In the genomic region with DNA sequence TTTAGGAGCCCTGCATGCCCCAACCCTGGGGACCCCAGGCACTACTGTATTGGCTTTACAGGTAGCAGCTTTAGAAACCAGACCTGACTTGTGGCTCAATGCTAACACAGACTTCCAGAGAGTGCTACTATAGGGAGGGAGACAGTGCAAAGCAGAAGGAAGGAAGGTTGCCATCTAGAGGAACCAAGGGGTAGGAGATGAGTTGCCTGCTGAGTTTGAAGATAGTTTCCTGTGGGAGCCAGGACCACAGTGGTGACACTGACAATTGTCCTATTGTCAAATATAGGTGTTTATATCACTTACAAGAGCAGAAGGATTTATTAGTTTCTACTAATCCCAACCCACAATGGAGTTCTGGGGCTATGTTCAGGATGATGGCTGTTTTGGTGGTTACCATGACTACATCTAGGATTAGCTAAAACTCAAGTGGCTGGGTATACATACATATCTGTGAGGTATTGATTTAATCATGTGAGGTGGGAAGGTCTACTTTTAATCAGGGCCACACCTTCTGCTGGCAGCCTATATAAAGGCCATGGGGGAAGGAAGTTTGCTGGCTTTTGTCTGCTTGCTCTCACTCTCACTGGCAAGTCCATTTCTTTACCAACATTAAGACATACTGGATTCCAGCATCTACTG, we compare ENCODE assay signal across 8 mouse cellular contexts. TPM values are rescaled to one million over a fixed set of nuclear protein-coding genes. Genes with fewer than 3 reads are reported as not detected.
DNase-seq lines count a peak whose midpoint lies in the region; ATAC-seq and TF ChIP-seq lines count a peak whose summit lies in the region.

No protein-coding gene starts in this region.

- TF ChIP-seq CTCF in E14TG2a.4 (conservative IDR thresholded peaks at IDR 0.05; ENCODE audit: low read length): peak; percentile 10; the same call in 1 of the 2 replicates

- ATAC-seq in inflammation-experienced regulatory T-cells, adult 6 months: peak; percentile 74

- DNase-seq in cerebellum, adult 9-10 months: peak; percentile 35
- no peak for DNase-seq in cerebellum, adult 11 months
- DNase-seq in layer of hippocampus, adult 11-12 months (ENCODE audit: low spot score): peak; percentile 32
- DNase-seq in layer of hippocampus, postnatal 25 days (ENCODE audit: extremely low spot score in 1 of 2, low spot score in 1 of 2): no peak
- peak; percentile 61 for DNase-seq in retina, embryonic 14.5 days (ENCODE audit: low spot score)
- no peak for DNase-seq in urinary bladder, postnatal 36 days (ENCODE audit: low spot score in 2 of 2)

- H3K27me3 ChIP-seq in E14TG2a.4 (ENCODE audit: insufficient read depth, low read length): no peaks in the 10 kb centered on the region

- no peak overlapping the region for H3K4me3 ChIP-seq in E14TG2a.4 (replicated peaks; ENCODE audit: low read length)

- H3K4me1 ChIP-seq in E14TG2a.4 (replicated peaks; ENCODE audit: low read depth, low read length): no peaks in the 10 kb centered on the region

- no peaks in the 10 kb centered on the region for H3K9me3 ChIP-seq in E14TG2a.4 (ENCODE audit: low read length)

- no peaks in the 10 kb centered on the region for H3K36me3 ChIP-seq in E14TG2a.4 (ENCODE audit: insufficient read depth, low read length)

RNA-seq across cellular contexts. Expression of gene Hdgfl3, which starts 20.1 kb away (rescaled TPM):
- total RNA-seq in layer of hippocampus, postnatal 25 days (2021): 10 to 100 TPM; 53.3 to 59.3 TPM
- polyA plus RNA-seq in inflammation-experienced regulatory T-cells, adult 6 months (2017; shearing (Covaris generic)): 10 to 100 TPM in 2 of 3 experiments, 1 to 10 TPM in 1; 6.9 to 10.4 (median 10.1) TPM

RNA-seq across cellular contexts. Expression of gene Bnc1, which starts 37.8 kb away (rescaled TPM):
- not detected for total RNA-seq in layer of hippocampus, postnatal 25 days (2021)
- polyA plus RNA-seq in inflammation-experienced regulatory T-cells, adult 6 months (2017; shearing (Covaris generic)): not detected

Comparison
In these comparisons a context has a peak if more than half of its experiments do, and no peak if none do; other contexts are left out.
1. DNase-seq: peak in cerebellum, adult 9-10 months (single experiment), layer of hippocampus, adult 11-12 months (single experiment) and retina, embryonic 14.5 days (single experiment); none in cerebellum, adult 11 months (single experiment), layer of hippocampus, postnatal 25 days (0 of 2) and urinary bladder, postnatal 36 days (0 of 2).